Mouse (Mus musculus): Measurements from ENCODE around the gene Inf2. TPM values are rescaled to one million over a fixed set of nuclear protein-coding genes. Genes with fewer than 3 reads are reported as not detected.

The Inf2 gene
- total and polyA plus RNA-seq, 3 experiments: 26.1 to 122 (median 55.7) TPM

DNA sequence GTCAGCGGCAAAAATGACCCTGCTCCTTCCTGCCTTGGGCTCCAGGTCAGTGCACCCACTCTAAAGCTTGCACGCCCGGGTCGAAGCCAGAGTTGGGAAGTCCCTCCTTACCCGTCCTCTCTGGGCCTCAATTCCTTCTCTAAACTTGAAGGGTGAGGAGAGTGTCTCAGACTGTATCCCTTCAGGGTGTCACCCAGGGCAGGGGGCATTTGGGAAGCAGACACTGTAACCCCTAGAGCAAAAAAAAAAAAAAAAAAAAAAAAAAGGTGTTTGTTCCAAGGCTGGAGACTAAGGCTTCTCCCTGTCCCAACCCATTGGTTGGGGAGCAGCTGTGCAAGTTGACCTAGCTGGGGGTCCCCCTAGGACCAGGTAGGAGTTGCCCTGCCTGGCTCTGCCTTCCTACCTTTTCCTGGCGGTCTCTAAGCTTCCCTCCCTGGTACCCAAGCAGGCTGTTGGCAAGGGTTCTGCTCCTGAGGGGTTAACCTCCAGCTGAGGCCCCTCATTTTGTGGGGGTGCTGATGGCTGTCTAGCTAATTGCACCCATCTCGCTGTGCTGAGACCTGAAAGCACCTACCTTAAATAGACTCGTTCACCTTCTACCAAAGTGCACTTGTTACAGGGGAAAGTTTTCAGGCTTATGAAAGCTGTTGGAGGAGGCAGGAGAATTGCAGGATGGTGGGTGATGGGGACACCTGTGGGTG, 1.1 kb downstream of the Inf2 start:
- H3K36me3 ChIP-seq (ENCODE audit: control insufficient read depth in 1 of 2, insufficient read depth in 2 of 2, low read length in 2 of 2): peaks cover 0 to 19% of the 10 kb centered on the region in 2 experiments; a peak in 2 of 4 replicates
- no peak for DNase-seq (ENCODE audit: low read depth, low spot score)
- H3K4me3 ChIP-seq (ENCODE audit: control insufficient read depth in 1 of 2, insufficient read depth in 1 of 2, low read depth in 2 of 2, low read length in 2 of 2): peak overlapping the region; percentile 61 to 77
- peak overlapping the region; percentile 79 for H3K9ac ChIP-seq (ENCODE audit: control insufficient read depth, low read depth, low read length, poor library complexity, severe bottlenecking)
- no peaks in the 10 kb centered on the region for H3K27me3 ChIP-seq (ENCODE audit: control insufficient read depth in 1 of 2, insufficient read depth in 2 of 2, low read length in 2 of 2)
- no peaks in the 10 kb centered on the region for H3K9me3 ChIP-seq (replicated peaks; ENCODE audit: insufficient read depth, low read length)
- TF ChIP-seq EP300 (IDR thresholded peaks at IDR 0.05; ENCODE audit: low read depth in 1 of 2, low read length in 2 of 2) (peak in 1 of 2 experiments; percentile 50; a peak in 1 of 4 replicates), CHD1 (IDR thresholded peaks at IDR 0.05; ENCODE audit: low read depth, low read length) (no peak), ZNF384 (IDR thresholded peaks at IDR 0.05; ENCODE audit: low read depth, low read length) (peak; percentile 90), MYC (IDR thresholded peaks at IDR 0.05; ENCODE audit: low read depth, low read length) (no peak), RCOR1 (IDR thresholded peaks at IDR 0.05; ENCODE audit: low read depth, low read length) (no peak), KAT2A (conservative IDR thresholded peaks at IDR 0.05; ENCODE audit: low read depth, low read length) (no peak), NELFE (IDR thresholded peaks at IDR 0.05; ENCODE audit: low read depth, low read length) (no peak), TCF12 (IDR thresholded peaks at IDR 0.05; ENCODE audit: low read depth, low read length) (0 out of 2 replicates have a peak, but pooled peaks have one; percentile 13), SIN3A (IDR thresholded peaks at IDR 0.05; ENCODE audit: low read length) (no peak), UBTF (IDR thresholded peaks at IDR 0.05; ENCODE audit: borderline replicate concordance, insufficient read depth, low read depth, low read length) (0 out of 2 replicates have a peak, but pooled peaks have one; percentile 43)
- peaks cover 20 to 38% of the 10 kb centered on the region in 2 experiments for H3K4me1 ChIP-seq (ENCODE audit: control insufficient read depth in 1 of 2, insufficient read depth in 2 of 2, low read length in 2 of 2)
- H3K27ac ChIP-seq (ENCODE audit: control insufficient read depth, low read depth, low read length): no peak overlapping the region
- H3K79me2 ChIP-seq (ENCODE audit: control insufficient read depth, insufficient read depth, low read length, poor library complexity): peaks cover 33% of the 10 kb centered on the region

DNA sequence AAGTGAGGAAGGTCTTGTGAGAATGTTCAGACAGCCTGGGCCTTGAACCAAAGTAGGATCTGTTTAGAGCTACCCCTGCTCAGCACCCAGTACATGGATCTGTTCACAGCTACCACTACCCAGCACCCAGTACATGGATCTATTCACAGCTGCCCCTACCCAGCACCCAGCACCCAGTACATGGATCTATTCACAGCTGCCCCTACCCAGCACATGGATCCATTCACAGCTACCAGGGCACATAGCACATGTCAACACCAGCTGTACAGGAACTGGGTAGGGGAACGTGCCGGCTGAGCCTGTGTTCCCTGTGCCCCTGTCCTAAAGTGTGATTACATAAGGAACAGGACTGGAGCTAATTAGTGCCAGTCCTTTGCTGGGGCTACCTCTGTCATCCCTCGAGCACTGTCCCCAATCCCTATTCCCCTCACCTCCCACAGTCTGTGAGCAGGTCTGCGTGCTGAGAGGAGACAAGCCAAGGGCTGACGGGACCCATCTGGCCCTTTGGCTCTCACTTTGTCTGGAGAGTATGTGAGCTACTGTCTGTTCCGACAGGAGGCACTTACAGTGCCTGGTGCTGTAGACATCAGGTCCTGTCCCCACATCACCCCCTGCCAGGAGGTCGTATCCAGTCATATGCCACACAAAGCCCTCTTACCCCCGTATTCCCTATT, 2.1 kb downstream of the Inf2 start:
- 0 out of 2 replicates have a peak, but pooled peaks have one; percentile 32 for TF ChIP-seq MAX (IDR thresholded peaks at IDR 0.05; ENCODE audit: low read length)
- no peak for TF ChIP-seq NELFE (IDR thresholded peaks at IDR 0.05; ENCODE audit: low read depth, low read length)
- Histone ChIP-seq H3K79me2 (ENCODE audit: control insufficient read depth, insufficient read depth, low read length, poor library complexity) (peaks cover 41% of the 10 kb centered on the region), H3K27ac (ENCODE audit: control insufficient read depth, low read depth, low read length) (no peak overlapping the region), H3K9ac (ENCODE audit: control insufficient read depth, low read depth, low read length, poor library complexity, severe bottlenecking) (no peak overlapping the region), H3K27me3 (ENCODE audit: control insufficient read depth in 1 of 2, insufficient read depth in 2 of 2, low read length in 2 of 2) (no peaks in the 10 kb centered on the region), H3K4me1 (ENCODE audit: control insufficient read depth in 1 of 2, insufficient read depth in 2 of 2, low read length in 2 of 2) (peaks cover 30 to 49% of the 10 kb centered on the region in 2 experiments), H3K36me3 (ENCODE audit: control insufficient read depth in 1 of 2, insufficient read depth in 2 of 2, low read length in 2 of 2) (peaks cover 0 to 30% of the 10 kb centered on the region in 2 experiments; a peak in 2 of 4 replicates), H3K9me3 (replicated peaks; ENCODE audit: insufficient read depth, low read length) (no peaks in the 10 kb centered on the region), H3K4me3 (ENCODE audit: control insufficient read depth in 1 of 2, insufficient read depth in 1 of 2, low read depth in 2 of 2, low read length in 2 of 2) (no peak overlapping the region)
- DNase-seq (ENCODE audit: low read depth, low spot score): no peak

DNA sequence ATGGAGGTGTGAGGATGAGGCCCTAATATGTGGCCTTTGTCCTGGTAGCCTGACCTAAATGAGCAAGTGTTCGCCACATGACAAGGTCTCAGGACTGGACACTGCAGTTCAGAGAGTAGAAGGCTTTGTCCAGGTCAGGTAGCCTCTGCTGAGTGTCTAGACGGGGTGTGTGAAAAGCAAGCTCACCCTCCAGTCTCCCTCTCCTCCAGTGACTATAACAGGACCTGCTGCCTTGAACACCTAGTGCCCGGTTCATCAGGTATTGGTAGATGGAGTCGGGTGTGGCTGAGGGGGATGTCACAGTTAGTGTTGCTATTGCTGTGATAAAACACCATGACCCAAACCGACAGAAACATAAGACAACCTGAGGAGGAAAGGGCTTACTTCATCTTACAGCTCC, 2.7 kb downstream of the Inf2 start:
- no peak for DNase-seq (ENCODE audit: low read depth, low spot score)
- Histone ChIP-seq H3K27ac (ENCODE audit: control insufficient read depth, low read depth, low read length) (no peak overlapping the region), H3K36me3 (ENCODE audit: control insufficient read depth in 1 of 2, insufficient read depth in 2 of 2, low read length in 2 of 2) (peaks cover 0 to 31% of the 10 kb centered on the region in 2 experiments; a peak in 2 of 4 replicates), H3K9ac (ENCODE audit: control insufficient read depth, low read depth, low read length, poor library complexity, severe bottlenecking) (no peak overlapping the region), H3K79me2 (ENCODE audit: control insufficient read depth, insufficient read depth, low read length, poor library complexity) (peaks cover 43% of the 10 kb centered on the region), H3K4me3 (ENCODE audit: control insufficient read depth in 1 of 2, insufficient read depth in 1 of 2, low read depth in 2 of 2, low read length in 2 of 2) (no peak overlapping the region), H3K9me3 (replicated peaks; ENCODE audit: insufficient read depth, low read length) (no peaks in the 10 kb centered on the region), H3K4me1 (ENCODE audit: control insufficient read depth in 1 of 2, insufficient read depth in 2 of 2, low read length in 2 of 2) (peaks cover 32 to 51% of the 10 kb centered on the region in 2 experiments), H3K27me3 (ENCODE audit: control insufficient read depth in 1 of 2, insufficient read depth in 2 of 2, low read length in 2 of 2) (no peaks in the 10 kb centered on the region)
- no peak for TF ChIP-seq EP300 (IDR thresholded peaks at IDR 0.05; ENCODE audit: low read depth in 1 of 2, low read length in 2 of 2)

Data from MEL (cell line).